Mouse (Mus musculus): ENCODE measurements around the gene Arhgap17.
A peak's percentile ranks its signal among the peaks of the same experiment; 100 is the strongest.

Arhgap17 gene

DNA sequence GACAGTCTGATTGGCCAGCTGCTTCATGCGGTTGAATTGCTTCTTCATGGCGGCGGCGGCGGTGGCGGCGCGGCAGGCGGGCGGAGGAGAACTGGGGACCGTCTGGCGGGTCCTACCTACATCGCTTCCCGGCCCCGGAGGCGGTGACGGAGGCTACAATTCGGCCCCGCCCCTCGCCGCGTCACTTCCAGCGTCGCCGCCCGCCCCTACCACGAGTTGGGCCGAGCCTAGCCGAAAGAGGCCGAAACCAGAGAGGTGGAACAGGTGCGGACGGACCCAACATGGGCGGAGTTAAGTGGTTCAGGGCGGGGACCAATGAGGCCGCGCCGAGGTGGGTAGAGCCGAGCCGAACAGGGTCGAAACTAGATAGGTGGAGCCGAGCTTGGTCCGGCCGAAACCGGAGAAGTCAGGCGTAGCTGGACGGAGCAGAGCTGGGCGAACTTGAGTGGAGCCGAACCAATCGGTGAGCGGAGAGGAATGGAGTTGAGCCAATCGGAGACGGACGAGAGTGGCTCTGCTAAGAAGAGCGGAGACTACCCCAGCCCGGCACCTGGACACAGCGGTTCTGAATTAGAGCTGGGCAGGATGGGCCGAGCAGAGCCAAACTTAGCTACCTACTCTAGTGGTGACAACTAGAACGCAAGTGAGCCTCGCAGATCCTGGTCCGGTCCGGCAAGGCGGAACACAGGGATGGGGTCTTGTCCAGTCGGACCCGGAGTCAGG, at the start of gene Arhgap17, which contains the start of gene Lcmt1:
Gene Arhgap17 (minus strand): TSS at position 157 of the 723 bp plus-strand sequence.
Gene Lcmt1 (plus strand): TSS at position 26 of the 723 bp plus-strand sequence.
- peak; percentile 96 for DNase-seq (ENCODE audit: low spot score)

DNA sequence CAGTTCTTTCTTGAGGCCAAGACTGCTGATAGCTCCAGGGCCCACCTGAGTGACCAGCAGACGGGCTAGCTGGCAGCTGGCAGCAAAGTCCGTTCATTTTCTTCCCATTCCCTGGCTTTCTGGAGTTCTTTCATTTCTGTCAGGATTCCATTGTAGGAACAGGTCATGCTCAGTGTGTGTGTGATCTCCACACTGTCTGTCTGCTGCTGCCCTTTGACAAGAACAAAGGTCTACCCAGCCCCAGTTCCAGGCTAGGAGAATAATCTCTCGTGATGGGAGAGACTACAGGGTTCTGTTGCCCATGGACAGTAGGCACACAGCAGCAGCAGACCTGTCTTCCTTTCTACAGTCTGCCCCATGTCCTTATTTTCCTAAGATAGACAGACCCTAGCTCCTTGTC, 47.9 kb upstream of the Arhgap17 start:
- DNase-seq (ENCODE audit: low spot score) = no peak

DNA sequence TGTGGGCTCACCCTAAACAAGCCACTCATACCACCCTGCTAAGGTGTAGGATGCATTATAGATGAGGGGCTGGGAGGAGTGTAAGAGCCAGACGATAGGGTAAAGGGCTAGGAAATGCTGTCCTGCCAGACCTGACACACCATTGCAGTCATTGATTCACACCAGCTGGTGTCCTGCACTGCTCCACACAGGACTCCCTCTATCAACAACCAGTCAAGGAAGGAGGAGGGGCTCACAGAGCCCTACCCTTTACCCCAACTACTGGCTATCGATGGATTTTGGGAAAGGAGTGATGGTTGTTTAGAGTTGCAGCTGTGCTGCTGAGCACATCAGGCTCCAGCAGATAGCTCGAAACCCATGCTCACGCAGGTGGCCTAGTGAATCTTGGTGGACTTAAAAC, 47.1 kb upstream of the Arhgap17 start:
- no peak for DNase-seq (ENCODE audit: low spot score)

DNA sequence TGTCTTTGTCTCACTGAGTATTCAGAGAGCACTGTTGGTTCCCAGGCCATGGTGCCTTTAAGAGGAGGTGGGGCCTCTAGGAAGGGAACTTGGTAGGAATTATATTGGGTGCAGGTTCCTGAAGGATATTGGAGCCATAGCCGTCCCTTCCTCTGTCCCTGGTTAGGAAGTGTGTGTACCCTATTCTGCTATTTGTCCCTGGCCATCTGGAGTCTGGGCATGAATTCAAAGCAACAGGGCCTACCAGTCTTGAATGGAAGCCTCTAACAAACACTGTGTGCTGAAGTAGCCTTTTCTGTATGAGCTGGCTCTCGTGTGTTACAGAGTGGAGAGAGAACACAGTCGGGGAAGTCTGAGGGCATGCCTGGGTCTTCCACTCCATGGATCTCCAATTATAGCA, 42.4 kb upstream of the Arhgap17 start:
- no peak for DNase-seq (ENCODE audit: low spot score)

DNA sequence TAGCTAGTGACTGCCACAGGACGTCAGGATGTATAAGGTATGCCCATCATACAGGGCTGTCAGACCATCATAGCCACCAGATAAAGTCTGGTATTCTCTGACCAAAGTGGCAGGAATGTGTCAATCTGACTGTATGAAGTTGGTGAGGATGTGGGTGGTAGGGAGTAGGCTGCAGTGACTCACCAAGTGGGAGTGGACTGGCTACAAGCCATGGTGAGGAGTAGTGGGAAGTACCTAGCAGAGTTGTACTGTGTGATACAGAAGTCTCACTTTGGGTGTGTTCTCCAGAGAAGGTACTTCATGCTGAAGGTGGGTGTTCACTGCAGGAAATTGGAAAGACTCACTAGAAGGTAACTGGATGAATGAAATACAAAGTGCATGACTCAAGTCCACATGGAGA, 41.4 kb upstream of the Arhgap17 start:
- peak; percentile 33 for DNase-seq (ENCODE audit: low spot score)

DNA sequence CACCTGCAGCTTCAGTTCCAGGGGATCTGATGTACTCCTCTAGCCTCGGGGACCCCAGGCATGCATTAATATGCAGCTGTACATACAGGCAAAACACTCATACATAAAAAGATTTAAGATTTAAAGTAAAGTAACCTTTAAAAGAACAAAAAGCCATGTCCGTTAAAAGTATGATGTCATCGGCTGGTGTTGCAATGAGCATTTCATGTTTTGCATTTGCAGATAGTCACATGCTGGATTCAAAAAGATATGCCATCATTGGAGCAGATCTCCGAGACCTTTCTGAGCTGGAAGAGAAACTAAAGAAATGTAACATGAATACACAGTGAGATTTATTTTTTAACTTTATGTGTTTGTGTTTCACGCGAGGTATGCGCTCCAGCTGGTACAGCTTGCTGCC, 40.8 kb upstream of the Arhgap17 start:
- DNase-seq (ENCODE audit: low spot score) = no peak

DNA sequence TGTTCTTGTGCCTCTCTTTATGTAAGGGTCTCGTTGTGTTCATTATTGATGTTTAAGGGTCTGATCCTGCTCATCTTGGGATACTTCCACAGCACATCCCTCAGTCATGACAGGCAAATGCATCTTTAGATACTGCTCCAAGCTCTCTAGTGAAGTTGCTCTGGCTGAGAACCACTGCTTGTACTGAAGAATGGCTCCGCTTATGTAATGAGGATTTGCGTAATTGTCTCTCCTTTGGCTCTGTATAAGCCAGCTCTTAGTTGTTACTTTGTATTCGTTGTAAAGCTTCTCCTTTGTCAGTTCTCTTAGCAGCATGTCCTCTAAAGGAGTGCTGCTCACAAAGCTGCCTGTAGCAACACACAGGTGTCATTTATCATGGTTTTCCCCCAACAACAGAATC, 37.3 kb upstream of the Arhgap17 start:
- no peak for DNase-seq (ENCODE audit: low spot score)

DNA sequence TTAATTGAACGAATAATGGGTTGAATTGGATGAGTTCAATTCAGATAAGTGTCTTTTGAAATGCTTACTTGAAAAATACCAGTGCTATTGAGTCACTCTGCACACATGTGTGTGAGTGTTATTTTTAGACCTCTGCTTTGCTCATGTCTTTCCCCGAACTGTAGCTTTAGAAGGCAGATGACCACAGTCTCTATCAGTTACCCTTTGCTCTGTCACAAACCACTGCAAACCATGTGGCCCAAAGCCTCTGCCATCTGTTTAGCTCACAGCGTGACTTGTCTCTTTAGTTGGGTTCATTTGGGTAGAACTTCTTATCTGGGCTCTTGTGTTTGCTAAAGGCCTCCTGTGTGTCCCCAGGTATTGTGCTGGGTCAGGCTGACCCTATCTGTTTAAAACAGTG, 35.9 kb upstream of the Arhgap17 start:
- no peak for DNase-seq (ENCODE audit: low spot score)

DNA sequence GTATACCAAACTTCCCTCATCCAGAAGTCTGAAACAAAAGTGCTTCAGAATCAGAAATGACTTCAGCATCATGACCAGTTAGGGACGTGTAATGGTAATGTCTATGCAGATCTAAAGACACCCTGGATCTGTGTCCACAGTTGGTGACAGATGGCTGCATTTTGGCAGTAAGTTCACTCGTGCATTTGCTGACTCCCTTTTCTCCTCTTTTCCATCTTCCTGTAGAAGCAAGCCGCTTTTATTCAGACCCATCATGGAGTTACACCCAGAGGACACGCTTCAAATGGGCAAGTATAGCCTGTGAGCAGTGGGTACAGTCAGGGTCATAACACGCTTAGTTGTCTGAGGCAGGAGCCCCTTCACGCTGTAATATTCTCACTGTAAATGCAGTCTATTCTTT, 34.5 kb upstream of the Arhgap17 start:
- no peak for DNase-seq (ENCODE audit: low spot score)

DNA sequence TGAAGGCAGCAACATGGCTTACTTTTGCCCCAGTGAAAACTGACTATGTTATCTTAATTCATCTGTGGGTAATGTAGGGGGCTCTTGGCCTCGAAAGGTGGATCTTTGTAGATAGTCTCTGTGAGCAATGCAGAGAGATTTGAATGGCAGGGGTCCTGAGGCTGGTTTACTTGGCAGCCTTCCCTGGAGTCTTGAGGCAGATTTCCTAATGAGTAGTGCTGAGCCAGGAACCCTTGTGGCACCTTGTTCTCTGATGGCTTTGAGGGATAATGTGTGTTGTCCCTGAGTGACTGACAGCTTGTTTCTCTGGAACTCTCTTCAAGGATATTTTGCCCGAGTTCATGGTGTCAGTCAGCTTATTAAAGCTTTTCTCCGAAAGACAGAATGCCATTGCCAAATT, 31.4 kb upstream of the Arhgap17 start:
- no peak for DNase-seq (ENCODE audit: low spot score)

DNA sequence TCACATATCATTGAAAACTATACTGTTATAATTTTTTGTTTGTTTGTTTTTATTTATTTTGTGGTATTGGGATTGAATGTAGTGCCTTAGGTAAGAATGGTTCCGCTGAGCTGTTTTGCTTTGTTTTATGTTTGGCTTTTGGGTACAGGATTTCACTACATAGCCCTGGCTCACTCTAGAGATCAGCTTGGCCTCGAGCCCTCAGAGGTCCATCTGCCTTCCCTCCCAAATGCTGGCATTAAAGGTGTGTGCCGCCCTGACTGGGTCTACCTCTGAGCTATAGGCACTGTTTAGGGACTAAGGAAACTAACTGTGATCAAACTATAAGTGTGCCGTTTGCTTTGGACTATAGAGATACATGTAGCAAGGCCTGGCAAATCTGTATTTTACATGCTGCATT, 29.6 kb upstream of the Arhgap17 start:
- DNase-seq (ENCODE audit: low spot score) = no peak

DNA sequence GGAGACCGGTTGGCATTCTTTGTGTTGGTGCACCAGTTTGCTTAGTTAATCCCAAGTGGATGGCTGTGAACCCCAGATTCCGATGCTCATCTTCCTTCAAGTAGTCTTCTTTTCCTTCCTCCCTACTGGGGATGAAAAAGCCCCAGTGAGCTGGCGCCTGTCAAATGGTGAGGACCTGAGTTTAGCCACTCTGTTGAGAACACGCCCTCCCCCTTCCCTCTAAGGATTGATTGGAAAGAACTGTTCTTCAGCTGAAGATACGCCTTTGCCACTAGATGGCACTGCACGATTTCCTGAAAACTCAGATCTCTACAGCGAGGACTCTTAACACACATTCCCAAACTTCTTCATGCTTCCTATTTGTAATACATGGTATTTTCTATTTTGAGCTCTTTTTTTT, 29.1 kb upstream of the Arhgap17 start:
- peak; percentile 53 for DNase-seq (ENCODE audit: low spot score)

DNA sequence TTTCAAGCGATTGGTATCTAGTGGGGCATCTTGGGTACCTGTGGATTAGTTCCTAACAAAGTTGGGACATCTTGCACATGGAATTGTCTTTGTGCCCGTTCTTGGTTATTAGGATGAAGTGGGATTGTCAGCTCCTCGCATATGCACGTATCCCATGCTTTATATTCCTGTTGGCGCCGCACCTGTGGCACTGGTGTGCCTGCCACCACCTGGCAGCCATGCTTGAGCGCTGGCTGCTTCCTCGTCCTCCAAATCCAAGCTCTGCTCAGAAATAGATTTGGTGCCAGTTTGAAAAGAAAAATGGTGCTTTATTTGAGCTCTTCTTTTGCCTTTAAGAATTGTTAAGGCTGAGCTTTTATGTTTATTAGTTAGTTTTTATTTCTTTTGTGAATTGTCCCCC, 28.2 kb upstream of the Arhgap17 start:
- no peak for DNase-seq (ENCODE audit: low spot score)

DNA sequence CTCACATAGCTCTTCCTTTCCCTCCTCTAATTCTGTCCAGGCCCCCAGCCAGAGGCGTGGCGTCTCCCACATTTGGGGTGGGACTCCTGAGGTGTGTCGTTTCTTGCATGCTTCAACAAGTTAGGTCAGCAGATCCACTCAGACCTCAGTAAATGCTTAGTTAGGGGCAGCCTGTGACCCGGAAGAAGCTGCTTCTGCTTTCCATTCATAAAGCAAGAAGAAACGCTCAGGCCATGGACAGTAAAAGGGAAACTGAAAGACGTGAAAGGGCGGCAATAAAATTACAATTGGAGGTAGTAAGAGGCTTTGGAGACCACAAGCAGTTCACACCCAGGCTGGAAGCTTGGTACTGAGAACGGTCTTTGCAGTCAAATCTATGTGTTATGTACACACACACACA, 27.7 kb upstream of the Arhgap17 start:
- DNase-seq (ENCODE audit: low spot score) = no peak

DNA sequence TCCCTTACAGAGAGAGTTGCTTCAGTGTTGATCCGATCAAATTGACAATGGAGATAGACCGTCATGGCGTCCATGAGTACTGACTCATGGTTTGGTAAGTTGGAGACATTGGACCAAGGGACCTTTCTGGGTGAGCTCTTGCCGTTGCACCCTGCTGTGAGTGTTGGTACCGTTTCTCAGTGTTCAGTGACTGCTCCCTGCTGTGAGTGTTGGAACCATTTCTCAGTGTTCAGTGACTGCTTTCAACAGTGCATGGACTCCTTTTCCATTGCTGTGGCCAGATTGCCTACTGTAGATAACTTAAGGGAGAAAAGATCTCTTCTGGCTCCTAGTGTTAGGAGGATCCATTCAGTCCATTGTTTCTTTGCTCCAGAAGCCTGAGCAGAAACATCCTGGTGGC, 27.2 kb upstream of the Arhgap17 start:
- no peak for DNase-seq (ENCODE audit: low spot score)

DNA sequence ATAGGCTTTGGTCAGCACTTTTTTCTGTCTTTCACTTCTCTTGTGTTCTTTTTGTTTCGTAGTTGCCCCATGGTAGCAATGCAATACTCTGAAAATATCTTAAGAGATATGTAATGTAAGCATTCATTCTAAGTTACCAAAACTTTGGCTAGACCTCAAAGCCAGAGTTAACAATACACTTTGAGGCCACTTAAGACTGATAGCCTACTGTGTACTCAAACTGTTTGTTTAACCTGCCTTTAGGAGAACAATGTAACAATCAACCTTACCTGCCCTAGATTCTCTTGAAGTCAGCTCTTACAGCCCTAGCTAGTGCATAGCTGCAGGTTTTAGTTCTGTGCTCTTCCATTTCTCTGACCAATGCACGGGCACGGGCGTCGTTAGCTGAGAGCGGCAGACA, 24.6 kb upstream of the Arhgap17 start:
- no peak for DNase-seq (ENCODE audit: low spot score)

DNA sequence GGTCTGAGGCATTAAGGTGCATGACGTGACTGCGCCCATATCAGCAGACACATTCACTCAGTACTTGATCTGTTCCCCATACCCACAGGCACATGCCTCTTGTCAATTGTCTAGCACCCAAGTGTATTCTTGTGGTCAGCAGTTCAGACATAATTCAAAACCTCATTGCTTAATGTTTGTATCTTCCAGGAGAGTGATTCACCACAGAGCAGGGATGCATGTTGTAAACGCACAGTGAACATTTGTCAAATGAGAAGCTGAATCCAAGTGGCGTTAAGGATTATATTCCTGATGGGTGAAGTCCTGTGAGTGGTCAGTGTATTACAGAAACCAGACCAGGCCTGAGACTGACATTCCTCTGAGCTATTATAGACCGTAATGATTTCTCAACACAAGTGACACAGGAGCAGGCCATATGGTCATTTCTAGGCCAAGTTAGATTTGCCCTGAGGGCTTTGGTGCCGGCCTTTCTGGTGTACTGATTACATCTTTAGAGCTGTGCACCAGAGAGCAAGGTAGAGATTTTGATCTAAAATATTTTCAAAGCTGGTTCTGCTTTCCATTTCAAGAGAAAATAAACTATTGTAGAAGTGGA, 20.1 kb upstream of the Arhgap17 start:
- no peak for DNase-seq (ENCODE audit: low spot score)

DNA sequence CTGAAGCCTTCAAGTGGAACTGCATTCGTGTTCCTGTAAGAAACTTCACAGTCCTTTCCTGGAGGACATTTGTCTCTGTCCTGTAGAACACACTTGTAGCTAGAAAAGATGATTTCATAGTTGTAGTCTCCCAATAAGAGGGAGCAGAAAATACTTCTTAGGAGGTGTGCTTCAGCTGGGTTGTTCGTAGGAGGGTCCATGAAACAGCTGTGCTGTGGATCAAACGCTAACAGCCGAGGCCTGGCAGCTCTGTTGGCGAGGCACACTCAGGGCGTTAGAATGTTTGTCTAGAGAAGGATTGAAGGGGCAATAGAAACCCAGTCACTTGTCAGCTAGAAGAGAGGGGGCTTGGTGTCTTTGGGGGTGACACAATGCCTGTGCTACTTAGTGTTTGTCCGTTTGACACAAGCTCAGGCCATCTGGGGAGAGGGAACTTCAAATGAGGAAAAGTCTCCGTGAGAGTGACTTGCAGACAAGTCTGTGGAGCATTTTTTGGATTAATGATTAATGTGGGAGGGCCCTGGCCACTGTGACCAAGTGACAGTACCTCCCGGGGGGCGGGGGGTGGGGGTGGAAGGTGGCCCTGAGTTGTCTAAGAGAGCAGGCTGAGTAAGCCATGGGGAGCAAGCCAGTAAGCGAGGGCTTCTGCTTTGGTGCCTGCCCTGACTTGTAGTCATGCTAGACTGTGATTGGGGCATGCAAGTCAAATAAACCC, 16.1 kb upstream of the Arhgap17 start:
- no peak for DNase-seq (ENCODE audit: low spot score)

DNA sequence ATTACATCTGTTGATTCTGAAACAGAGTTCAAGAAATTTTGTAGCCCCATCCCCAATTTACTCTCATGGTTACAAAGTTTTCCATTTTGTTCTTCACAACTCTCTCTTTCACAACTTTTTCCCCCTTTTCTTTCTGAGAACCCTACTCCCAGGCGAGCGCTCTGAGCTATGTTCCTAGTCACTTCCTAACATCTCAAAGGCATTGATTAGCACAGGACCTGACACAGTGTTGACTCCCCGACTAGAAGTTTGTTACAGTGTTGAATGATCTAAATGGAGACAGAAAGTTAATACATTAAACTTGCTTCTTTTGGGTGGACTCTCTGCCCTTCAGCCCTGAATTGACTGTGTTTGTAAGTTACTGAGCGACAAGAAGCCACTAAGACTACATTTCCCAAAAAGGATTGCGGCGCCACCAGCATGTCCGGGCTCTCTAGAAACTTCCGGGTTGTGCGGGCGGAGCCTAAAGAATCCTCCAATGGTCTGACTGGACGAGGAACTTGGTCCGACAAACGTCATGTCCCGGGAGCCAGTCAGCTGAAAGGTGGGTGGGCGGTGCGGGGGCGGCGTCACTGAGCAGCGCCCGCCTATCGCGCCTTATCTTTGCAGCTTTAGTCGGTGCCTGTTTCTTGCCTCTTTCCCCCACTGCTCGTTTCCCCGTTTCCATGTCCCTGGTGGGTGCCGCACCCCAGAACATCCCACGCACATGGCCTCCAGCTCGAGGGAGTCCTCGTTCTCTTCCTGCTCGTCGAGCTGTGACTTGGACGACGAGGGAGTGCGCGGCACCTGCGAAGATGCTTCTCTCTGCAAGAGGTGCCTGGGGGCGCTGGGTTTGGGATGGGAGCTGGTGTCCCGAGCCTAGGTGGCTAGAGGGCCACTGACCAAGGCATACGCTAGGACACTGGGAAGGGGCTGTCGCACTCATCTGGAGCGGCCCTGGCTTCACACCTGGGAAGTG, 8.0 kb upstream of the Arhgap17 start:
- DNase-seq (ENCODE audit: low spot score) = peak; percentile 78

DNA sequence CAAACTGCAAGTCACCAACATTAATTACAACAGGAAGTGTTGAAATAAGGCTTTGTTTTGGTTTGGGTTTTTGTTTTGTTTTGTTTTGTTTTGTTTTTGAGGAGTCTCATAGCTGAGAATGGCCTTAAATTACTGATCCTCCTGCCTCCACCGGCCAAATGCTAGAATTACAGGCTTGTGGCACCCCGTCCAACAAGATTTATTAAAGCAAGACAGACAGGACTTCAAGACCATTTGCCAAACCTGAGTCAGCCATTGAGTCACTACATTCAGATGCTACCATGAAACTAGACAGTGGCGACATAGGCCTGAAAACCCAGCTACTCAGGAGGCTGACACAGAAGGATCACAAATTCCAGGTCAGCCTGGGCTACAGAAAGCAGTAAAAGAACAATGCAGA, 1.8 kb upstream of the Arhgap17 start:
- DNase-seq (ENCODE audit: low spot score) = no peak

DNA sequence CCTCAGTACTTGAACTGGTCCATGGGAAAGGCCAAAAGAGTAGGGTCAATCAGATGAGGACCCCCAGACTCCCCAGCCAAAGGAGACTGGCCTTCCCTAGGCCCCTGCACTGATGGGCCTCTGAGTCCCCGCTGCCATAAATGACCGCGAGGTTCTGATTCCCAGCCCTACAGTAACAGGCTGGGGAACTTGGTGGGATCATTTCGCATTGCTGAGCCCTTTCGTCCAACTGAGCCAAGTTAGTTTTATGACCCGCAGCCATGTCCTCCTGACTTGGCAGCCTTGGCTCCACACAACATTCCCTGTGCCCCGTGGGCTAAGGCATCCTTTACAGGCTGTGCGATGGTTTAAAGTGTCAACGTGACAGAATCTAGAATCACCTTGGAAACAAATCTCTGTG, 985 bp upstream of the Arhgap17 start:
- DNase-seq (ENCODE audit: low spot score) = no peak

All from urinary bladder, postnatal 25 days (tissue).